Mouse (Mus musculus) cerebellum, adult 18-20 months (tissue): ENCODE data around the gene Ctdsp1.

ENCODE experiments used
- DNase-seq, 2 experiments: peaks; one replicate each; pipeline ENCODE4 v3.0.0; 2021

The Ctdsp1 gene

GRCm38 (mm10) chr1:74397268-74397918, 6.1 kb downstream of the Ctdsp1 start:
- peak; percentile 95 to 96 for DNase-seq

- peak; percentile 75 to 80 for DNase-seq
Measured at GRCm38 (mm10) chr1:74397919-74398451, 6.7 kb downstream of the Ctdsp1 start.

- no peak for DNase-seq
Measured at GRCm38 (mm10) chr1:74400531-74400930, 9.2 kb downstream of the Ctdsp1 start.

GRCm38 (mm10) chr1:74401015-74401702, 9.8 kb downstream of the Ctdsp1 start:
- no peak for DNase-seq

GRCm38 (mm10) chr1:74404206-74404605, 12.9 kb downstream of the Ctdsp1 start:
- DNase-seq, result no peak

GRCm38 (mm10) chr1:74408589-74409504, 17.5 kb downstream of the Ctdsp1 start, which contains the start of gene Vil1:
Gene Vil1 (plus strand): TSS chr1:74409376.
- no peak for DNase-seq

- no peak for DNase-seq
Measured at GRCm38 (mm10) chr1:74411753-74412325, 20.5 kb downstream of the Ctdsp1 start.

- no peak for DNase-seq
Measured at GRCm38 (mm10) chr1:74412711-74413110, 21.4 kb downstream of the Ctdsp1 start.

- DNase-seq, result peak in 1 of 2 experiments; percentile 62
Measured at GRCm38 (mm10) chr1:74415143-74415542, 23.8 kb downstream of the Ctdsp1 start.

- no peak for DNase-seq
Measured at GRCm38 (mm10) chr1:74418747-74419439, 27.6 kb downstream of the Ctdsp1 start.

GRCm38 (mm10) chr1:74419440-74419794, 28.1 kb downstream of the Ctdsp1 start:
- DNase-seq, result no peak

GRCm38 (mm10) chr1:74423147-74423546, 31.8 kb downstream of the Ctdsp1 start:
- DNase-seq, result no peak

GRCm38 (mm10) chr1:74425845-74426244, 34.5 kb downstream of the Ctdsp1 start:
- no peak for DNase-seq

GRCm38 (mm10) chr1:74433220-74433619, 41.9 kb downstream of the Ctdsp1 start:
- DNase-seq, result no peak

GRCm38 (mm10) chr1:74434596-74434995, 43.3 kb downstream of the Ctdsp1 start:
- no peak for DNase-seq

GRCm38 (mm10) chr1:74435563-74435962, 44.3 kb downstream of the Ctdsp1 start:
- no peak for DNase-seq

- peak in 1 of 2 experiments; percentile 21 for DNase-seq
Measured at GRCm38 (mm10) chr1:74437702-74438427, 46.6 kb downstream of the Ctdsp1 start.

- no peak for DNase-seq
Measured at GRCm38 (mm10) chr1:74439166-74439876, 48.0 kb downstream of the Ctdsp1 start.

- DNase-seq, result no peak
Measured at GRCm38 (mm10) chr1:74444538-74444937, 53.2 kb downstream of the Ctdsp1 start.
